Mouse (Mus musculus): ENCODE measurements around the gene Col6a4.

DNA sequence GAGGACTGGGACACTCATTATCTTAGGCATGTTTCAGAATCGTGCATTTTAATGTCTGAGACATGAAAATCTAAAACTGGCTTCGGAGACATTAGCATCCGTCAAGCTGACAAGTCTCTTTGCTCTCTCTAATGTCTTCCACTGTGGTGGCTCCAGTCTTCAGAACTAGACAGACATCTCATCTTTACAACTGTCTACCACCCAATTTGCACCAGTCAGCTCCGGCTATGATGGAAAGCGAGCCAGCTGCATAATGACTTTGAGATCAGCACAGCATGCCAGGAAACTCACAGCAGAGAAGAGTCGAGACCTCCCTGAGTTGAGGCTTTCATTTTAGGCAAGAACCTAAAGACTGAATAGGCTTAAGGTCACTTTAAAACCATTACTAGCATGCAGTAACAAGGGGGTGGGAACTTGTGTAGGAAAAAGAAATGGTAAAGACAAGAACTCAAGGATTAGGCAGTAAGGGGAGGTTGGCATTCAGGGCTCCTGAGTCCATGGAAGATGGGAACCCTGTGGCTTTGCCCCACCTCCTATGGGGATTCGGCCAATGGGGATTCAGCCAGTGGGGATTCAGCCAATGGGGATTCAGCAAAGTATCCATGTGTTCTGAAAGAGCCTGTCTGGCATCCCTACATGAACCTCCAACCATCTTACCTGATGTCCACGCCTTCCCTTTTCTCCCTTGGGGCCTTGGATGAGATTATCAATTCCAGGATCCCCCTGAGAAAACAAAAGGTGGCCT is 56.5 kb downstream of the Col6a4 start:
- TF ChIP-seq CTCF (IDR thresholded peaks at IDR 0.05; ENCODE audit: borderline replicate concordance, insufficient read depth, low read length) (no peak), POLR2A (IDR thresholded peaks at IDR 0.05; ENCODE audit: low read depth, low read length) (no peak)
